Mouse (Mus musculus) stomach, embryonic 14.5 days (tissue): ENCODE data around the gene Gpr182. TPM values are rescaled to one million over a fixed set of nuclear protein-coding genes. Genes with fewer than 3 reads are reported as not detected.

ENCODE experiments used
- ATAC-seq: fragments of 200-750 bp; cut with Nextera tagmentation; 2 replicates; pipeline ENCODE4 v1.8.0; 2017; ENCODE audit warnings: low read depth, moderate TSS enrichment; ENCODE audit not compliant: insufficient number of reproducible peaks, insufficient read depth, low FRiP score
- H3K27ac ChIP-seq: fragments of 300-500 bp; sonication (generic); 2 replicates; pipeline ENCODE4 v1.5.1; 2014; ENCODE audit warnings: mild to moderate bottlenecking, low read length, moderate library complexity, mixed read lengths
- H3K27me3 ChIP-seq: fragments of 300-500 bp; sonication (generic); 2 replicates; pipeline ENCODE4 v1.6.1; 2014; ENCODE audit warnings: low read length, control low read depth, mixed read lengths; ENCODE audit not compliant: control insufficient read depth, insufficient read depth
- H3K36me3 ChIP-seq: fragments of 300-500 bp; sonication (generic); 2 replicates; pipeline ENCODE4 v1.6.1; 2014; ENCODE audit warnings: mild to moderate bottlenecking, control low read depth, low read length, moderate library complexity, mixed read lengths; ENCODE audit not compliant: control insufficient read depth, insufficient read depth
- H3K4me1 ChIP-seq: fragments of 300-500 bp; sonication (generic); 2 replicates; pipeline ENCODE4 v1.6.1; 2014; ENCODE audit warnings: low read length, control low read depth, mixed read lengths; ENCODE audit not compliant: control insufficient read depth, insufficient read depth
- H3K4me2 ChIP-seq: fragments of 300-500 bp; sonication (generic); replicated peaks from 2 replicates; pipeline ENCODE4 v1.6.1; 2014; ENCODE audit warnings: low read depth, low read length, control low read depth
- H3K4me3 ChIP-seq: fragments of 300-500 bp; sonication (generic); 2 replicates; pipeline ENCODE4 v1.5.1; 2014; ENCODE audit warnings: low read depth, low read length, control low read depth
- H3K9ac ChIP-seq: fragments of 300-500 bp; sonication (generic); replicated peaks from 2 replicates; pipeline ENCODE4 v1.6.1; 2014; ENCODE audit warnings: low read depth, mild to moderate bottlenecking, control low read depth, low read length, moderate library complexity, mixed read lengths
- H3K9me3 ChIP-seq: fragments of 300-500 bp; sonication (generic); 2 replicates; pipeline ENCODE4 v1.6.1; 2016; ENCODE audit warnings: low read depth, low read length, control low read depth; ENCODE audit not compliant: control insufficient read depth
- WGBS: fragments of 180-500 bp; shearing (Covaris S2); extraction: QIAGEN DNeasy Blood & Tissue Kit; methylation state at CpG from one replicate; pipeline ENCODE4 v1.1.7; 2014; 5-methylcytosine and 5-hydroxymethylcytosine counted together
- polyA plus RNA-seq: library from polyadenylated mRNA; unstranded; fragments of >200 nt; fragmentation: Nextera tagmentation; extraction: Ambion mirVana; gene quantifications from 2 replicates; pipeline ENCODE4 v1.2.1, GENCODE M21; 2014

Gene Gpr182
- polyA plus RNA-seq, 1 experiment from 2014 or later = 0.67 TPM

DNA sequence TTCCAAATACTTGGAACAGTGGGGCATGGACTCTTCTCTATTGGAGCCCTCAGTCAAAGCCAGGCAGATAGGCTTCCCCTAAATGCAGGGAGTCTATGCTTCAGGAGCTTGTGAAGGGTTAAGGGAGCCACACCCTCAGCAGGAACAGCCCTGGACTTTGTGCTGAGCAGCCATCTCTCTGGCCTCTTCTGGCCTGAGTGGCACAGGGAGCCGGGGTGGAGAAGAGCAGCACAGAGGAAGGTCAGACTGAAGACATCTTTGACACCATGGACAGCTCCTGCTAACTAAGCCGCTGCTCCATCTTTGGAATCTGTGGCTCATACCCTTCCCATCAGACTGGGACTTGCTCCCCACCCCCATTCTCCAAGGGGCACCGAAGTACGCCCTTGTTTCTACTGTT, 48.2 kb downstream of the Gpr182 start:
- H3K9me3 ChIP-seq = no peaks in the 10 kb centered on the region
- WGBS = 37% methylated on average over 4 of the region's 4 CpGs
- H3K9ac ChIP-seq = no peak overlapping the region
- no peaks in the 10 kb centered on the region for H3K27me3 ChIP-seq
- H3K36me3 ChIP-seq = peaks cover 4% of the 10 kb centered on the region; the same call in 1 of the 2 replicates
- H3K4me2 ChIP-seq = no peak overlapping the region
- H3K4me3 ChIP-seq = no peak overlapping the region
- 0 out of 2 replicates have a peak, but pooled peaks cover 3% of the 10 kb centered on the region for H3K4me1 ChIP-seq
- H3K27ac ChIP-seq = no peak overlapping the region
- ATAC-seq = 0 out of 2 replicates have a peak, but pooled peaks have one; percentile 48

DNA sequence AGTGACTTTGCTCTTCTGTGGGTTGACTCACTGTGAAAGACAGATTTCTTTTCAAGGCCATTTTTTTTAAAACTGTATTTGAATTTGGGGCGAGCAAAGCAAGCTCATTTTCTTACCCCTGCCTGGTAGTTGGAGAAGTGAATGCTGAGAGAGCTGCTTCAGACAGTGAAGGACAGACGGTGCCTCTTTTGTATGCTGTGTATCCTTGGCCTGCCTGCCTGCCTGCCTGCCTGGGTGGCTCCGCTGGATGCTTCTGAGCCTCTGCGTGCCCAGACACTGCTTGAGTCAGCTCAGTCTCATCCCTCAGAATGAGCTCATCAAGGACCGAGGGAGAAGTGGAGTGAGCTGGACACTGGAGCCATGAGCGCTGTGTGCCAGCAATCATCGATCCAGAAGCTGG, 52.6 kb downstream of the Gpr182 start:
- no peaks in the 10 kb centered on the region for H3K4me1 ChIP-seq
- no peak overlapping the region for H3K4me2 ChIP-seq
- no peak overlapping the region for H3K9ac ChIP-seq
- no peak overlapping the region for H3K27ac ChIP-seq
- H3K4me3 ChIP-seq = no peak overlapping the region
- WGBS = 91% methylated on average over 7 of the region's 7 CpGs
- H3K36me3 ChIP-seq = peaks cover 10% of the 10 kb centered on the region; the same call in 1 of the 2 replicates
- no peak for ATAC-seq
- H3K27me3 ChIP-seq = no peaks in the 10 kb centered on the region
- H3K9me3 ChIP-seq = no peaks in the 10 kb centered on the region

Other genes starting within 250 kb of the Gpr182 start
- gene Ndufa4l2, start 236.8 kb downstream of the Gpr182 start, polyA plus RNA-seq = 81.3 and 84.3 TPM in 2 replicates
- gene Shmt2, start 229.3 kb downstream of the Gpr182 start, polyA plus RNA-seq = 107 and 121 TPM in 2 replicates
- 3.8 and 4.8 TPM in 2 replicates for gene Nxph4, start 217.2 kb downstream of the Gpr182 start, polyA plus RNA-seq
- 98.0 and 99.3 TPM in 2 replicates for gene Lrp1, start 130.6 kb downstream of the Gpr182 start, polyA plus RNA-seq
- gene Stat6, start 108.7 kb downstream of the Gpr182 start, polyA plus RNA-seq = 24.7 and 26.5 TPM in 2 replicates
- gene Nemp1, start 84.8 kb downstream of the Gpr182 start, polyA plus RNA-seq = 10.2 and 11.3 TPM in 2 replicates
- 9.2 and 11.1 TPM in 2 replicates for gene Nab2, start 83.2 kb downstream of the Gpr182 start, polyA plus RNA-seq
- gene Myo1a, start 46.6 kb downstream of the Gpr182 start, polyA plus RNA-seq = 8.8 and 9.1 TPM in 2 replicates
- 1.6 and 2.0 TPM in 2 replicates for gene Tac2, start 27.3 kb downstream of the Gpr182 start, polyA plus RNA-seq
- gene Zbtb39, start 12.2 kb downstream of the Gpr182 start, polyA plus RNA-seq = 4.6 and 4.9 TPM in 2 replicates
- not detected in 2 replicates for gene Rdh1, start 8.0 kb upstream of the Gpr182 start, polyA plus RNA-seq
- not detected in 2 replicates for gene Rdh16f1, start 8.1 kb upstream of the Gpr182 start, polyA plus RNA-seq
- 0.08 TPM in 1 of 2 replicates, not detected in the other for gene Rdh9, start 24.7 kb upstream of the Gpr182 start, polyA plus RNA-seq
- not detected in 2 replicates for gene Rdh16, start 49.4 kb upstream of the Gpr182 start, polyA plus RNA-seq
- gene Rdh19, start 98.2 kb upstream of the Gpr182 start, polyA plus RNA-seq = not detected in 2 replicates
- not detected in 2 replicates for gene Rdh16f2, start 114.7 kb upstream of the Gpr182 start, polyA plus RNA-seq
- not detected in 2 replicates for gene Rdh7, start 137.1 kb upstream of the Gpr182 start, polyA plus RNA-seq
- gene Sdr9c7, start 146.8 kb upstream of the Gpr182 start, polyA plus RNA-seq = not detected in 2 replicates